Mouse (Mus musculus): ENCODE measurements around the gene Isoc2b. TPM values are rescaled to one million over a fixed set of nuclear protein-coding genes. Genes with fewer than 3 reads are reported as not detected.

The Isoc2b gene
- polyA plus RNA-seq (2017; shearing (Covaris generic)) = 44.2 TPM

GRCm38 (mm10) chr7:4870133-4870532 is at the start of gene Isoc2b:
Isoc2b (minus strand) TSS chr7:4870258.

GRCm38 (mm10) chr7:4915007-4915665 is 45.1 kb upstream of the Isoc2b start, which contains the start of gene Zfp628:
Zfp628 (plus strand) TSS chr7:4915217.

GRCm38 (mm10) chr7:4906466-4906950 is 36.5 kb upstream of the Isoc2b start, which contains the start of gene Gm36210:
Gm36210 (minus strand) TSS chr7:4906516.

GRCm38 (mm10) chr7:4876753-4877221 is 6.7 kb upstream of the Isoc2b start, which contains the start of gene Isoc2a:
Isoc2a (plus strand) TSS chr7:4877153.

GRCm38 (mm10) chr7:4844245-4844916 is 25.7 kb downstream of the Isoc2b start, which contains the start of gene Shisa7:
Shisa7 (minus strand) TSS chr7:4844696.

GRCm38 (mm10) chr7:4812303-4813104 is 57.6 kb downstream of the Isoc2b start, which contains the start of gene Ube2s:
Ube2s (minus strand) TSS chr7:4812590.

Other genes with a start within 250 kb of the Isoc2b start
- 3.5 TPM for gene Tmem86b, start 238.8 kb downstream of the Isoc2b start, polyA plus RNA-seq (2017; shearing (Covaris generic))
- 26.6 TPM for gene Ppp6r1, start 211.2 kb downstream of the Isoc2b start, polyA plus RNA-seq (2017; shearing (Covaris generic))
- 87.0 TPM for gene Hspbp1, start 185.2 kb downstream of the Isoc2b start, polyA plus RNA-seq (2017; shearing (Covaris generic))
- gene Brsk1, start 179.7 kb downstream of the Isoc2b start, polyA plus RNA-seq (2017; shearing (Covaris generic)) = not detected
- gene Tmem150b, start 145.0 kb downstream of the Isoc2b start, polyA plus RNA-seq (2017; shearing (Covaris generic)) = not detected
- gene Kmt5c, start 130.1 kb downstream of the Isoc2b start, polyA plus RNA-seq (2017; shearing (Covaris generic)) = 45.4 TPM
- 4.9 TPM for gene Cox6b2, start 117.2 kb downstream of the Isoc2b start, polyA plus RNA-seq (2017; shearing (Covaris generic))
- not detected for gene Fam71e2, start 99.0 kb downstream of the Isoc2b start, polyA plus RNA-seq (2017; shearing (Covaris generic))
- gene Il11, start 87.4 kb downstream of the Isoc2b start, polyA plus RNA-seq (2017; shearing (Covaris generic)) = not detected
- gene Tmem190, start 87.3 kb downstream of the Isoc2b start, polyA plus RNA-seq (2017; shearing (Covaris generic)) = not detected
- 0.46 TPM for gene Tmem238, start 80.6 kb downstream of the Isoc2b start, polyA plus RNA-seq (2017; shearing (Covaris generic))
- gene Rpl28, start 77.4 kb downstream of the Isoc2b start, polyA plus RNA-seq (2017; shearing (Covaris generic)) = 535 TPM
- gene Ube2s, start 57.7 kb downstream of the Isoc2b start, polyA plus RNA-seq (2017; shearing (Covaris generic)) = 80.0 TPM
- not detected for gene Shisa7, start 25.6 kb downstream of the Isoc2b start, polyA plus RNA-seq (2017; shearing (Covaris generic))
- gene Isoc2a, start 6.9 kb upstream of the Isoc2b start, polyA plus RNA-seq (2017; shearing (Covaris generic)) = 1.1 TPM
- gene Gm36210, start 36.3 kb upstream of the Isoc2b start, polyA plus RNA-seq (2017; shearing (Covaris generic)) = not detected
- 1.9 TPM for gene Zfp628, start 45.0 kb upstream of the Isoc2b start, polyA plus RNA-seq (2017; shearing (Covaris generic))
- 0.71 TPM for gene Nat14, start 51.8 kb upstream of the Isoc2b start, polyA plus RNA-seq (2017; shearing (Covaris generic))
- not detected for gene Ssc5d, start 55.5 kb upstream of the Isoc2b start, polyA plus RNA-seq (2017; shearing (Covaris generic))
- gene Sbk2, start 94.1 kb upstream of the Isoc2b start, polyA plus RNA-seq (2017; shearing (Covaris generic)) = 0.43 TPM
- not detected for gene Sbk3, start 100.9 kb upstream of the Isoc2b start, polyA plus RNA-seq (2017; shearing (Covaris generic))
- 12.8 TPM for gene Zfp579, start 125.9 kb upstream of the Isoc2b start, polyA plus RNA-seq (2017; shearing (Covaris generic))
- 31.7 TPM for gene Zfp524, start 144.2 kb upstream of the Isoc2b start, polyA plus RNA-seq (2017; shearing (Covaris generic))
- 29.7 TPM for gene Fiz1, start 144.4 kb upstream of the Isoc2b start, polyA plus RNA-seq (2017; shearing (Covaris generic))
- gene Gm44973, start 145.2 kb upstream of the Isoc2b start, polyA plus RNA-seq (2017; shearing (Covaris generic)) = 17.0 TPM
- 10.5 TPM for gene Zfp865, start 150.1 kb upstream of the Isoc2b start, polyA plus RNA-seq (2017; shearing (Covaris generic))
- not detected for gene Ccdc106, start 150.3 kb upstream of the Isoc2b start, polyA plus RNA-seq (2017; shearing (Covaris generic))
- gene 4632433K11Rik, start 163.9 kb upstream of the Isoc2b start, polyA plus RNA-seq (2017; shearing (Covaris generic)) = not detected
- gene Zfp784, start 168.2 kb upstream of the Isoc2b start, polyA plus RNA-seq (2017; shearing (Covaris generic)) = 5.3 TPM
- 1.2 TPM for gene Zfp580, start 181.3 kb upstream of the Isoc2b start, polyA plus RNA-seq (2017; shearing (Covaris generic))
- 105 TPM for gene U2af2, start 191.9 kb upstream of the Isoc2b start, polyA plus RNA-seq (2017; shearing (Covaris generic))
- 14.3 TPM for gene Epn1, start 210.0 kb upstream of the Isoc2b start, polyA plus RNA-seq (2017; shearing (Covaris generic))
- not detected for gene Rfpl4, start 246.7 kb upstream of the Isoc2b start, polyA plus RNA-seq (2017; shearing (Covaris generic))